Mouse (Mus musculus) small intestine, adult 2 months (tissue): ENCODE data around the gene Bmp6.

Source experiments
- CTCF ChIP-seq: fragments of 200-500 bp; IDR thresholded peaks from 2 replicates; pipeline ENCODE4 v1.5.1; 2012; ENCODE audit warnings: low read depth, mild to moderate bottlenecking, control low read depth, inconsistent platforms, low read length, moderate library complexity, mixed read lengths; ENCODE audit not compliant: insufficient replicate concordance, insufficient read length; ENCODE audit errors: extremely low read depth
- POLR2A ChIP-seq: fragments of 200-500 bp; IDR thresholded peaks from 2 replicates; pipeline ENCODE4 v1.6.1; 2012; ENCODE audit warnings: low read depth, mild to moderate bottlenecking, control low read depth, inconsistent platforms, low read length, moderate library complexity

DNA sequence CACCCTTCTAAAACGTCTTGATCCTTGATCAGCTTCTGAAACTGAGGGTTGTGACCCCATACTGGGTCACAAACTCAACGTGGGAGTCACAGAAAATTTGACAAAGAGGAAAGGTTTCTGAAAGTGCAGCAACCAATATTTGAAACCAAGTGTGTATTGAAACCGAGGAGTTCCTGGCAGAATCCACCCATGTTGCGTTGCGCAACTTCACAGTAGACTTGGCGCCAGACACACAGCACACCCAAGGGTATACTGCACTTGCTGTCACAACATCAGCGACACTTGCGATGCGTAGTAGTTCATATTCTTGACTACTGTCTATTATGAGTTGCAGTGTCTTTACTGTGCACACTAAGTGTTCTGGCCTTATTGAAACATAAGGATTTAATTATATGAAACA, 32.4 kb downstream of the Bmp6 start:
- TF ChIP-seq CTCF (no peak), POLR2A (no peak)
